Mouse (Mus musculus) gastrocnemius, adult 2 months (tissue): ENCODE measurements around the gene Psg28. TPM values are rescaled to one million over a fixed set of nuclear protein-coding genes. Genes with fewer than 3 reads are reported as not detected.
A peak's percentile ranks its signal among the peaks of the same experiment; 100 is the strongest.
"Not testable (repeated sequence)": the region's sequence is repeated elsewhere in the genome, so short reads cannot be mapped to it uniquely, and the experiment has no call there.

ENCODE experiments used
- DNase-seq: peaks from one replicate; pipeline ENCODE4 v3.0.0; 2022
- H3K27ac ChIP-seq: fragments of 200-600 bp; 2 replicates; pipeline ENCODE4 v1.8.1; 2022; ENCODE audit warnings: mild to moderate bottlenecking
- H3K4me3 ChIP-seq: fragments of 200-600 bp; 2 replicates; pipeline ENCODE4 v1.8.1; 2022; ENCODE audit warnings: mild to moderate bottlenecking, moderate library complexity
- CTCF ChIP-seq: fragments of 200-600 bp; IDR thresholded peaks from 2 replicates; pipeline ENCODE4 v1.8.1; 2022; ENCODE audit warnings: antibody characterized with exemption, mild to moderate bottlenecking, moderate library complexity
- intact Hi-C: fragments of 180-260 bp; cut with DNase I; formaldehyde crosslinking; loops from one replicate; pipeline ENCODE4 v1.15.1; 2025
- long read RNA-seq, 2 experiments: library from polyadenylated mRNA; stranded (forward); transcript quantifications; one replicate each; pipeline ENCODE4 v2.0.0; 2021
- microRNA-seq: library from miRNA; unstranded; fragments of <30 nt; microRNA quantifications from one replicate; pipeline ENCODE4 v1.2.0, GENCODE M21; 2021
- total RNA-seq, 2 experiments: library from RNA; stranded (reverse); gene quantifications; 2 replicates each; pipeline ENCODE4 v1.2.3; 2021

Psg28 gene
- total RNA-seq: not detected
- long read RNA-seq, experiment 1: 0 reads
- long read RNA-seq, experiment 2: 0 reads

- intact Hi-C loops, DNase-seq, H3K4me3 ChIP-seq, H3K27ac ChIP-seq: not testable (repeated sequence)
Measured at GRCm38 (mm10) chr7:18431941-18432340, at the start of gene Psg28. Gene Psg28 (minus strand): TSS chr7:18432041.

- DNase-seq: no peak
- TF ChIP-seq CTCF: no peak
- peak overlapping the region; percentile 41 for H3K4me3 ChIP-seq
- H3K27ac ChIP-seq: no peak overlapping the region
- intact Hi-C loops: no loop called here
Measured at GRCm38 (mm10) chr7:18403407-18403806, 28.4 kb downstream of the Psg28 start.

GRCm38 (mm10) chr7:18402527-18403237, 29.2 kb downstream of the Psg28 start:
- intact Hi-C loops: no loop called here
- Histone ChIP-seq H3K4me3 (peak overlapping the region; percentile 41), H3K27ac (no peak overlapping the region)
- no peak for TF ChIP-seq CTCF
- no peak for DNase-seq

- intact Hi-C loops, H3K27ac ChIP-seq, H3K4me3 ChIP-seq, DNase-seq: not testable (repeated sequence)
Measured at GRCm38 (mm10) chr7:18391483-18391882, 40.4 kb downstream of the Psg28 start.

- no peak overlapping the region for H3K27ac ChIP-seq
- no peak for TF ChIP-seq CTCF
- no peak overlapping the region for H3K4me3 ChIP-seq
- DNase-seq: no peak
- intact Hi-C loops: no loop called here
Measured at GRCm38 (mm10) chr7:18378295-18378694, 53.5 kb downstream of the Psg28 start.

Small RNA genes within 50 kb of the gene (microRNA-seq; reads per million reads assigned to microRNA genes)
- not detected for gene Gm24715

Other genes starting within 250 kb of the Psg28 start
- gene Mill1, start 186.7 kb downstream of the Psg28 start, total RNA-seq: not detected
- gene Psg18, start 77.0 kb downstream of the Psg28 start, total RNA-seq: not detected
- gene Psg26, start 52.1 kb upstream of the Psg28 start, total RNA-seq: not detected
- gene Psg25, start 100.2 kb upstream of the Psg28 start, total RNA-seq: not detected
- gene Psg27, start 135.3 kb upstream of the Psg28 start, total RNA-seq: not detected
- gene Psg23, start 184.5 kb upstream of the Psg28 start, total RNA-seq: not detected
- gene Psg21, start 224.7 kb upstream of the Psg28 start, total RNA-seq: not detected